Mouse (Mus musculus) lung, adult 2 months (tissue): ENCODE measurements around the gene Cfap54. TPM values are rescaled to one million over a fixed set of nuclear protein-coding genes. Genes with fewer than 3 reads are reported as not detected.

Experiments used
- DNase-seq: peaks from one replicate; pipeline ENCODE4 v3.0.0; 2022
- H3K4me1 ChIP-seq: fragments of 200-500 bp; 2 replicates; pipeline ENCODE4 v1.6.1; 2011; ENCODE audit warnings: low read length; ENCODE audit not compliant: control insufficient read depth, insufficient read depth
- H3K4me3 ChIP-seq: fragments of 200-500 bp; replicated peaks from 2 replicates; pipeline ENCODE3; 2011; ENCODE audit warnings: low read depth, mild to moderate bottlenecking, control low read depth, low read length; ENCODE audit errors: extremely low read depth
- CTCF ChIP-seq: fragments of 200-500 bp; IDR thresholded peaks from 2 replicates; pipeline ENCODE4 v1.5.1; 2011; ENCODE audit warnings: mild to moderate bottlenecking, low read length, control low read depth; ENCODE audit not compliant: insufficient read depth
- POLR2A ChIP-seq: fragments of 200-500 bp; IDR thresholded peaks from 2 replicates; pipeline ENCODE4 v1.6.1; 2011; ENCODE audit warnings: low read depth, mild to moderate bottlenecking, control low read depth, low read length, borderline replicate concordance; ENCODE audit errors: extremely low read depth
- WGBS: fragments of 180-500 bp; shearing (Covaris S2); methylation state at CpG from one replicate; pipeline ENCODE4 v1.1.7; 2018; 5-methylcytosine and 5-hydroxymethylcytosine counted together
- polyA plus RNA-seq: library from polyadenylated mRNA; depleted of rRNA; stranded (reverse); fragments of >200 nt; gene quantifications from 2 replicates; pipeline ENCODE4 v1.2.3, GENCODE M21; 2012

The Cfap54 gene
- polyA plus RNA-seq, 1 experiment = 2.3 TPM

- 87% methylated on average over 10 of the region's 10 CpGs for WGBS
- DNase-seq = no peak
- Histone ChIP-seq H3K4me3 (no peak overlapping the region), H3K4me1 (no peaks in the 10 kb centered on the region; the same call in 1 of the 2 replicates)
- TF ChIP-seq POLR2A (no peak), CTCF (no peak)
Measured at GRCm38 (mm10) chr10:93064973-93065372, 16.4 kb downstream of the Cfap54 start.

GRCm38 (mm10) chr10:93063576-93063975 lies 17.8 kb downstream of the Cfap54 start:
- DNase-seq = no peak
- WGBS = 85% methylated on average over 3 of the region's 3 CpGs
- H3K4me1 ChIP-seq = no peaks in the 10 kb centered on the region
- no peak overlapping the region for H3K4me3 ChIP-seq
- TF ChIP-seq CTCF (no peak), POLR2A (no peak)

- no peak for DNase-seq
- WGBS = 82% methylated on average over 4 of the region's 4 CpGs
- Histone ChIP-seq H3K4me1 (no peaks in the 10 kb centered on the region), H3K4me3 (no peak overlapping the region)
- no peak for TF ChIP-seq POLR2A
- TF ChIP-seq CTCF = no peak
Measured at GRCm38 (mm10) chr10:93062395-93062794, 19.0 kb downstream of the Cfap54 start.

- Histone ChIP-seq H3K4me3 (no peak overlapping the region), H3K4me1 (peaks cover 7% of the 10 kb centered on the region)
- no peak for TF ChIP-seq POLR2A
- no peak for TF ChIP-seq CTCF
- WGBS = 51% methylated on average over 6 of the region's 6 CpGs
- no peak for DNase-seq
Measured at GRCm38 (mm10) chr10:93053867-93054266, 27.6 kb downstream of the Cfap54 start.

GRCm38 (mm10) chr10:93053315-93053714 lies 28.1 kb downstream of the Cfap54 start:
- 76% methylated on average over 4 of the region's 4 CpGs for WGBS
- Histone ChIP-seq H3K4me3 (no peak overlapping the region), H3K4me1 (peaks cover 7% of the 10 kb centered on the region)
- no peak for DNase-seq
- TF ChIP-seq POLR2A (no peak), CTCF (no peak)

- TF ChIP-seq CTCF (peak; percentile 50; the same call in 1 of the 2 replicates), POLR2A (no peak)
- Histone ChIP-seq H3K4me3 (peak overlapping the region; percentile 13), H3K4me1 (peaks cover 7% of the 10 kb centered on the region)
- 23% methylated on average over 13 of the region's 13 CpGs for WGBS
- DNase-seq = peak; percentile 77
Measured at GRCm38 (mm10) chr10:93051016-93051726, 30.2 kb downstream of the Cfap54 start.

GRCm38 (mm10) chr10:93050571-93050970 lies 30.8 kb downstream of the Cfap54 start:
- H3K4me1 ChIP-seq = peaks cover 7% of the 10 kb centered on the region
- H3K4me3 ChIP-seq = no peak overlapping the region
- DNase-seq = no peak
- WGBS = 44% methylated on average over 3 of the region's 3 CpGs
- TF ChIP-seq POLR2A (no peak), CTCF (no peak)

- no peaks in the 10 kb centered on the region for H3K4me1 ChIP-seq
- TF ChIP-seq POLR2A (no peak), CTCF (no peak)
- WGBS = 81% methylated on average over 10 of the region's 10 CpGs
- no peak overlapping the region for H3K4me3 ChIP-seq
- DNase-seq = no peak
Measured at GRCm38 (mm10) chr10:93043195-93043594, 38.2 kb downstream of the Cfap54 start.

- TF ChIP-seq POLR2A = no peak
- TF ChIP-seq CTCF = no peak
- DNase-seq = no peak
- WGBS = 82% methylated on average over 3 of the region's 3 CpGs
- Histone ChIP-seq H3K4me3 (no peak overlapping the region), H3K4me1 (no peaks in the 10 kb centered on the region)
Measured at GRCm38 (mm10) chr10:93041850-93042249, 39.6 kb downstream of the Cfap54 start.

GRCm38 (mm10) chr10:93041392-93041791 lies 40.0 kb downstream of the Cfap54 start:
- H3K4me3 ChIP-seq = no peak overlapping the region
- no peak for TF ChIP-seq CTCF
- no peak for TF ChIP-seq POLR2A
- whole genome bisulfite sequencing = 59% methylated on average over 4 of the region's 4 CpGs
- H3K4me1 ChIP-seq = no peaks in the 10 kb centered on the region
- no peak for DNase-seq
